Mouse (Mus musculus) heart, postnatal 0 days (tissue): ENCODE results near the gene Prkcb.

ENCODE experiments used
- CTCF ChIP-seq: IDR thresholded peaks from 2 replicates; pipeline ENCODE4 v1.5.1; 2016; ENCODE audit warnings: antibody characterized with exemption, control low read depth, low read depth
- EP300 ChIP-seq: IDR thresholded peaks from 2 replicates; pipeline ENCODE4 v1.6.1; 2016; ENCODE audit warnings: antibody characterized with exemption, low read depth

DNA sequence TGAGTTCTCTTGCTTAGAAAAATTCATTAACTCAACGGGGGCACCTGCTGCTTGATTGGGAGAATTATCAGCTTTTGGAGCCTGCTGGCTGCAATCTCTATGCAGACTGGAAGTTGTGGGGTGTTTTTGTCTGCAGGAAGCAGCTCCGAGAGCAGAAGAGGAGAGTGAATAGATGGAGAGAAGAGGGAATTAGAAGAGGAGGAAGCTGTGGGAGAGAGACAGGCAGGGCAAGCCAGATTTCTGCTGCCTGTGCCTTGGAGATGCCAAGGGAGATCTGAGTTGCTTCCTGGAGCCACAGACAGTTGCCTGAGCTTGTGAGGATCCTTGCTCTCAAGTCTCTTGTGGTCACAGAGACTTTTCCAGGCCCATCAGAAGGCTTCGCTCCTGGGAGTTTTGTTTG, 53.3 kb downstream of the Prkcb start:
- TF ChIP-seq EP300 (no peak), CTCF (no peak)
